Mouse (Mus musculus): ENCODE data around the gene Fgfr2. TPM values are rescaled to one million over a fixed set of nuclear protein-coding genes. Genes with fewer than 3 reads are reported as not detected.

Fgfr2 gene
- polyA plus RNA-seq, 2 experiments from 2014 or later, result not detected

DNA sequence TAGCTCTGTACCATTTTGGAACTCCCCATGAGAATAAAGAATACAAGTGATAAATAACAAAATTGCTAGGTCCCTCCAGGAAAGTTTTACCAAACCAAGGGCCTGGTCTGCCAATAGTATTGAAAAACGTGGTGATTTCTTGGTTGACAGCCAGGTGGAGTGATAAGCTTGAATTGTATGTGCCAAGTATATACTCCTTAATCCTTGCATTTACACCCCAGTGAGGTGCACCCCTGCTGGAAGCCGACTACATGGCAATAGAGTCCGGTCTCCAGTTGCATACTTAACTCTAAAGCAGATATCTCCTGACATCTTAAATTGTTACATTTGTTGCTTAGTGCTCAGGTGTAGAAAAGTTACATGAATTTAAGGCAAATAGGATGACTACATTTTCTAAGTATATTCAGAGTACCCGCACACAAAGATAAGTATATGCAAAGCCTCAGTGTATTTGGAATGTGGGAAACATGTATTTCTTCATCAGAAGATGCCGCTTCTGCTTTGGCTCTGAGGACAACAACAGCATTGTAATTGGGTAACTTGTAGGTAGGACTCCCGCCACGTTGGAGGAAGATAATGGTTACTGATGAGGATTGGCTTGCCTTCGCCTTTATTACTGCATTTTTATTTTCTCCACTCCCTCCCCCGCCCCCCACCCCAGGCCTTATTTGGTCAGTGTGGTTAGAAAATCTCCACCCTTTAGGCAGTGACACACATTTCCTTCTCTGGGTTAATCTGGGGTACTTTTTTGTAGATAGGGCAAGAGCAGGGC is 1751.1 kb downstream of the Fgfr2 start:
- no peak for ATAC-seq

DNA sequence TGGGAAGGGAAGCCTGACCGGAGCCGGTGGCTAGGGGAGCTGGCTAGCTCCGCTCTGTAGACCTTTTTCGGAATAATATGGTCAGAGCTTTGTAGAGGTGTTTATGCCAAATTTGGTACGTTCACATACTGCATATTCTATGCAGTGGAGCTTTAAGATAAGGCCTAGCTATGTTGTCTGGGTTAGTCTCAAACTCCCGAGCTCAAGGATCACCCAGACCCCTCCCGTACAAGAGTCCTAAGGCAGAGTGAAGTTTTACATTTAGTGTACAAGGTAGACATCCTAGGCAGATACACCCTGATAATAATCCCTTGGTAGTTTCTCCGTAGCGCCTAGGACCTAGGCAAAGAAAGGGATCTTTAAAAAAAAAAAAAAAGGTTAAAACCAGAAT is 1751.7 kb downstream of the Fgfr2 start:
- peak; percentile 0 for ATAC-seq

DNA sequence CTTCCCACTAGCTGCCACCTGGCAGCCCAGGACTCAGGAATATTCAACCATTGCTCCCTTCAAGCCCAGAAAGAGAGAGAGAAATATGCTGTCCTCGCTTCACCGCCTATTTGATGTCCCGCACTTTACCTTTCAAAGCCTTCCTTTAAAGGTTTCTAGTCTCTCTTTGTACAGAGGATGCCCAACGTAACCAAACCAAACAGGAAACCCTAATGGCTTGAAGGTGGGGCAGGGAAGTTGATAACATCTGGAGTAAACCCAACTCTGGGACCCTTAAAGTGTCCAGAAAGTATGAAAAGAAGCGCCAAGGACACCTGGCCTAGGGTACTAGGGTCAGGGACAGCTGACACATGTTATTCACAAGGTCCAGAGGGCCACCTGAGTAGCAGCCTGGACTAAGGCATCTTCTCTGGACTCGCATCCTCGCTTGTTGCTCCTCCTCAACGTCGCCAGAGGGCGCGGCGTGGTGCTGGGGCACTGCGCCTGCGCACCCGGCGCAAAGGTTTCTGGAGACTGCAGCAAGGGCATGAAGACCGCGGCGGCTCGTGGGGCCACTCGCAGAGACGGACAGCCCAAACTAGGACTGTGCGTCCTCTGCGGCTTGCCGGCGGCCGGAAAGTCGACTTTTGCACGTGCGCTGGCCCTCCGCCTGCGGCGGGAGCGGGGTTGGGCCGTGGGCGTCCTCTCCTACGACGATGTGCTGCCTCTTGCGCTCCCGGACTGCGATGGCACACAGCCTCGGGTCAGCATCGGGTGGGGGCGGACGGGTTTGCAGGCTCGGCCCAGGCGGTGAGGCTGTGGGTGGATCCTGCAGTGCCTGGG is 1752.3 kb downstream of the Fgfr2 start, which contains the start of gene Pstk:
Pstk (plus strand) TSS at position 494 of the 822 bp plus-strand sequence.
- ATAC-seq, result peak; percentile 86

- ATAC-seq, result no peak
Measured at GRCm38 (mm10) chr7:131364131-131364530, 1759.0 kb downstream of the Fgfr2 start.

DNA sequence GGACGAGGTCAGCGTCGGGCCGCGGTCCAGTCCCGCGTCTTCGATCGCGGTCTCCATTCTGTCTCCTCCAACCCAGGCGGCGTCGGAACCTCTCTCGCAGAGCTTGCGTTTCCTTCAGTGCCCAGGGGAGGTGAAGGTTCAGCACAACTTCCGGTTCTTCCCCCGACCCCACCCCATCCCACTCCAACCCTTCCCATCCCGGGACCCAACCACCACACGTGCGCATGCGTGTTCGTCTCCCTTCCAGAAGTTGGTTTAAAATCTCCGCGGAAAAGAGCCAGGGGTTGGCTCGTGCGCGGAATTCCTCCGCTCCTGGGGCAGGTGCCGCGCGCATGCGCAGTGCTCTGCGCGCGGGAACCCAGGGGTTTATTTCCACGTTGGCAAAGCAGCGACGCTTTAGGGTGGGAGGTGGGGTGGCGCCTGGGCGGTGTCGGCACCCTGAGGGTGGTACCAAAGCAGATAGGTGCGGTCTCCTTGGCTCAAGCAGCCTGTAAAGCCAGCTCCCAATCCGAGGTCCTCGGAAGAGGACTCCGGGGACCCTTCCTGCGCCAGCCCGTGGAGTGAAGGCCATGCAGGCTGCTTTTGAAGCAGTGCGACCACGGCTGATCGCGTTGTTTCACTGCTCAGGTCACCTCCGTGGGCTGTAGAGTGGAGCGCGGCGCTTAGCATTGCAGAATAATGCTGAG is 1760.4 kb downstream of the Fgfr2 start, which contains the start of gene 2310057M21Rik:
2310057M21Rik (minus strand) TSS at position 145 of the 686 bp plus-strand sequence.
- peak; percentile 92 for ATAC-seq

DNA sequence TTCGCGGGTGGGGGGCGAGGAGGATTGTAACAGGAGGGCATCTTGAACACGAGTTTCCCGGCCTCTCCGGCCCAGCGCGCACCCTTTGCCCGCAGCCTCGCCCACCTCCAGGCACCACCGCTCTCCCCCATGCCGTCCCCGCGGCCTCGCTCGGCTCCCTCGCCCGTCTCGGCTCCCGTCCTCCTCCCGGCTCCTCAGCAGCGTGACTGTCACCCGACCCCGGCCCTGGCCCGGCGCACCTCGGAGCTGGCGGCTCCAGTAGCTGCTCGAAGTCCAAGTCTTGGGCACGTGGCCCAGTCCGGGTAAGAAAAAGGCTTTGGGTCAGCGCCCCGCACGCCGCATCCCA is 1760.9 kb downstream of the Fgfr2 start:
- ATAC-seq, result peak; percentile 58

GRCm38 (mm10) chr7:131356105-131356504 is 1767.0 kb downstream of the Fgfr2 start:
- ATAC-seq, result no peak

DNA sequence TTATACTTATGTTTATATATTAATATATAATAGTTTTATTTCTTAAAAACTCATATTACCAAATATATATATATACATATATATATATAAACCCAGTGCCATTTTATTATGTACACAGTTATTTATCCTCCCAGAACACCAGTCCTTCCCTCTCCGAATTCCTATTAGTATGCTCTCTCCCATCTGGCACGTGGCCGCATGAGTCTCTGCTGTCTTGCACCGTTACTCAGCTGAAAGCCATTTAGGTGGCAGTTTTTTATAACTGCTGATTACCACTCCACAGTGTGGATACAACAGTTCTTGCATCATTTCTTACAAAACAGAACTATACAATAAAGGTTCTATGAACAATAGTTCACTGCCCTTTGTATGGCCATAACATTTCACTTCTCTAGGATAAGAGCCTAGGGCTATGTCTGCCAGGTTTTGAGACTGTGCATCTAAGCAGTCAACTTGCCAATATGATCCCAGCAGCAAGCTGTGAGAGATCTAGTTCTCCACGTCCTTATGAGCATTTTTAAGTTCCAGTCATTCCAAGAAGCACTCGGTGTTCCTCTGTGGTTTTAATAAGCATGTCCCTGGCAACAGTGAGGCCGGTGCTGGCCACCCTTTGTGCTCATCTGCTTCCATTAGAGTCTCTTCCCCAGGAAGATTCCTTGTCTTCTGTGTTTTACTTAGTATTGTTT is 1777.2 kb downstream of the Fgfr2 start:
- no peak for ATAC-seq

- no peak for ATAC-seq
Measured at GRCm38 (mm10) chr7:131337502-131338068, 1785.6 kb downstream of the Fgfr2 start.

GRCm38 (mm10) chr7:131333564-131333963 is 1789.6 kb downstream of the Fgfr2 start, which contains the start of gene Fam24a:
Fam24a (plus strand) TSS chr7:131333864.
- ATAC-seq, result no peak

- no peak for ATAC-seq
Measured at GRCm38 (mm10) chr7:131331688-131332087, 1791.5 kb downstream of the Fgfr2 start.

DNA sequence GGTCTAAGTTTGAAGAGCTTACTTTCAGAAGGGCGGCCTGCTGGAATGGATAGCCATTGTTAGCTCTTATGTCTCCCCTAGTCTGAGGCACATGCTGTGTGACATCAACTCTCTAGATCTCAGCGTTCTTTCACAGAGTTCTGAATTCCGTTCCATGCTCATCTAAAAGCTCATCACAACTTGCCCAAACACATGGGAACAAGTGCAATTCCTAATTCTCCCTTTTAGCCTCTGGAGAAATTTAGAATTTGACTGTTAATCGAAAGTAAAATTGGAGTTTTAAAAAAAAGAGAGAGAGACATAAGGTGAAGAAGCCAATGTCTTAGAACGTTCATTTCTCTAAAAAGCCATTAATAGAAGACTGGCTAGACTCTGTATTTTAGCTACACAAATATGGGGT is 1793.7 kb downstream of the Fgfr2 start, which contains the start of gene Fam24b:
Fam24b (minus strand) TSS at position 101 of the 400 bp plus-strand sequence.
- no peak for ATAC-seq

DNA sequence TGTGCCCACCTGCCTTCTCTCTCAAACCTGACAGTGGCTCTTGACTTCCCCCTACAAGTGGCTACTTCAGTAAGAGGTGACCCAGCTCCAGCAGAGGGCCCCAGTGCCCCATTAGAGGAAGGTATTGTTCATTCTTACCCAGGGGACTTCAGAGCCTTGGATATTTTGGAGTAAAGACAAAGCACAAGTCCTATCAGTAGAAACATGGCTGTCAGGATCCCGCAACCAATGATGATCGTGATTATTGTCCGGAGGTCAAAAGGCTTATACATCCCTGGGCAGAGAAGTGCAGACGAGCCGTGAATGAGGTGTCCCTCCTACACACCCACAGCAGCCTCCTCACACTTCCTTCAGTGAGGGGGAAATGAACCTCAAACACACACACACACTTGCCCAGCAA is 1796.1 kb downstream of the Fgfr2 start:
- ATAC-seq, result no peak

- ATAC-seq, result no peak
Measured at GRCm38 (mm10) chr7:131322192-131322591, 1801.0 kb downstream of the Fgfr2 start, which contains the start of gene Cuzd1. Cuzd1 (minus strand) TSS chr7:131322292.

- no peak for ATAC-seq
Measured at GRCm38 (mm10) chr7:131318340-131318739, 1804.8 kb downstream of the Fgfr2 start.

- ATAC-seq, result no peak
Measured at GRCm38 (mm10) chr7:131317587-131317986, 1805.6 kb downstream of the Fgfr2 start.

- no peak for ATAC-seq
Measured at GRCm38 (mm10) chr7:131314493-131314892, 1808.7 kb downstream of the Fgfr2 start.

- ATAC-seq, result no peak
Measured at GRCm38 (mm10) chr7:131306733-131307132, 1816.4 kb downstream of the Fgfr2 start.

DNA sequence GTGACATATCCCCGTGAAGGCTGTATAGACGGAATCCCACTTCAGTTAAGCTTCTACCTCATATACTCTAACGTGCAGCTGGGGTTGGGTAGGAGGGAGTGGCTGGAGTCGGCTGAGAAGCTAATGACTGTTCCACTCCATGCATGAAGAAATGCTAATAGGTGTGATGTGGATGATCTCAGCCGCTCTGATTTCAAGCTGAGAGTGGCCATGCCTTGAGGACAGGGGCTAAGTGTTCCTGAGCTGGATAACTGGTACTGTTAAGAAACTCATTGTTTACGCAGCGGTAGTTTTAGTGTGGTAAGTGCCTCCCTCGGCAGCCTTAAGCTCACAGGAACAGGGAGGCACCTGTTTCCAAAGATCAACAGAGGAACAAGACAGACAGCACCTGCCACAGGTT is 1819.8 kb downstream of the Fgfr2 start:
- ATAC-seq, result no peak

GRCm38 (mm10) chr7:131297151-131297550 is 1826.0 kb downstream of the Fgfr2 start:
- no peak for ATAC-seq

GRCm38 (mm10) chr7:131265851-131266250 is 1857.3 kb downstream of the Fgfr2 start:
- no peak for ATAC-seq

GRCm38 (mm10) chr7:131264251-131264650 is 1858.9 kb downstream of the Fgfr2 start:
- no peak for ATAC-seq

Measured in activated CD4-positive, CD25-positive, alpha-beta regulatory T cell, adult 4 months (primary cell).